Mouse (Mus musculus): ENCODE measurements around the gene Tmem209. TPM values are rescaled to one million over a fixed set of nuclear protein-coding genes. Genes with fewer than 3 reads are reported as not detected.

Gene Tmem209
- polyA plus RNA-seq, 1 experiment from 2014 or later, result 31.0 TPM

GRCm38 (mm10) chr6:30551193-30551515, 41.6 kb upstream of the Tmem209 start:
- Histone ChIP-seq H3K27ac (replicated peaks; ENCODE audit: low read depth, low read length) (peak overlapping the region; percentile 93), H3K9me3 (ENCODE audit: control insufficient read depth, low read length) (no peaks in the 10 kb centered on the region), H3K4me3 (ENCODE audit: low read depth, low read length) (no peak overlapping the region), H3K9ac (ENCODE audit: low read depth, low read length) (no peak overlapping the region), H3K27me3 (replicated peaks; ENCODE audit: control insufficient read depth, insufficient read depth, low read length) (no peaks in the 10 kb centered on the region), H3K4me1 (ENCODE audit: control insufficient read depth, insufficient read depth, low read length) (peaks cover 61% of the 10 kb centered on the region), H3K4me2 (ENCODE audit: low read depth, low read length) (no peak overlapping the region), H3K36me3 (ENCODE audit: control insufficient read depth, insufficient read depth, low read length) (no peaks in the 10 kb centered on the region)
- ATAC-seq (ENCODE audit: low read depth) (no peak), DNase-seq (ENCODE audit: low spot score) (no peak)

GRCm38 (mm10) chr6:30550496-30551192, 41.1 kb upstream of the Tmem209 start:
- H3K4me3 ChIP-seq (ENCODE audit: low read depth, low read length), result no peak overlapping the region
- H3K4me2 ChIP-seq (ENCODE audit: low read depth, low read length), result no peak overlapping the region
- H3K27ac ChIP-seq (replicated peaks; ENCODE audit: low read depth, low read length), result peak overlapping the region; percentile 93
- ATAC-seq (ENCODE audit: low read depth) (no peak), DNase-seq (ENCODE audit: low spot score) (no peak)
- H3K9ac ChIP-seq (ENCODE audit: low read depth, low read length), result no peak overlapping the region
- H3K4me1 ChIP-seq (ENCODE audit: control insufficient read depth, insufficient read depth, low read length), result peaks cover 61% of the 10 kb centered on the region
- H3K9me3 ChIP-seq (ENCODE audit: control insufficient read depth, low read length), result no peaks in the 10 kb centered on the region
- 58% methylated on average over 7 of the region's 7 CpGs for WGBS
- H3K27me3 ChIP-seq (replicated peaks; ENCODE audit: control insufficient read depth, insufficient read depth, low read length), result no peaks in the 10 kb centered on the region
- H3K36me3 ChIP-seq (ENCODE audit: control insufficient read depth, insufficient read depth, low read length), result no peaks in the 10 kb centered on the region

- DNase-seq (ENCODE audit: low spot score), result peak; percentile 93
Measured at GRCm38 (mm10) chr6:30549231-30549761, 39.7 kb upstream of the Tmem209 start.

GRCm38 (mm10) chr6:30547656-30548306, 38.2 kb upstream of the Tmem209 start:
- peak overlapping the region; percentile 93 for H3K27ac ChIP-seq (replicated peaks; ENCODE audit: low read depth, low read length)
- H3K4me2 ChIP-seq (ENCODE audit: low read depth, low read length), result peak overlapping the region; percentile 55
- peaks cover 73% of the 10 kb centered on the region for H3K4me1 ChIP-seq (ENCODE audit: control insufficient read depth, insufficient read depth, low read length)
- DNase-seq (ENCODE audit: low spot score), result no peak
- no peaks in the 10 kb centered on the region for H3K36me3 ChIP-seq (ENCODE audit: control insufficient read depth, insufficient read depth, low read length)
- H3K27me3 ChIP-seq (replicated peaks; ENCODE audit: control insufficient read depth, insufficient read depth, low read length), result no peaks in the 10 kb centered on the region
- ATAC-seq (ENCODE audit: low read depth), result no peak
- 21% methylated on average over 9 of the region's 9 CpGs for WGBS
- peak overlapping the region; percentile 46; the same call in 1 of the 2 replicates for H3K9ac ChIP-seq (ENCODE audit: low read depth, low read length)
- H3K9me3 ChIP-seq (ENCODE audit: control insufficient read depth, low read length), result no peaks in the 10 kb centered on the region
- peak overlapping the region; percentile 24; the same call in 1 of the 2 replicates for H3K4me3 ChIP-seq (ENCODE audit: low read depth, low read length)

More at GRCm38 (mm10) chr6:30549231-30549761, 39.7 kb upstream of the Tmem209 start:
- H3K9me3 ChIP-seq (ENCODE audit: control insufficient read depth, low read length), result no peaks in the 10 kb centered on the region
- H3K36me3 ChIP-seq (ENCODE audit: control insufficient read depth, insufficient read depth, low read length), result no peaks in the 10 kb centered on the region
- H3K27me3 ChIP-seq (replicated peaks; ENCODE audit: control insufficient read depth, insufficient read depth, low read length), result no peaks in the 10 kb centered on the region
- H3K4me3 ChIP-seq (ENCODE audit: low read depth, low read length), result no peak overlapping the region
- peak overlapping the region; percentile 36; the same call in 1 of the 2 replicates for H3K9ac ChIP-seq (ENCODE audit: low read depth, low read length)
- ATAC-seq (ENCODE audit: low read depth), result peak; percentile 72
- H3K27ac ChIP-seq (replicated peaks; ENCODE audit: low read depth, low read length), result peak overlapping the region; percentile 93
- 6% methylated on average over 15 of the region's 15 CpGs for WGBS
- H3K4me2 ChIP-seq (ENCODE audit: low read depth, low read length), result peak overlapping the region; percentile 40
- peaks cover 63% of the 10 kb centered on the region for H3K4me1 ChIP-seq (ENCODE audit: control insufficient read depth, insufficient read depth, low read length)

- Histone ChIP-seq H3K9ac (ENCODE audit: low read depth, low read length) (peak overlapping the region; percentile 46), H3K27ac (replicated peaks; ENCODE audit: low read depth, low read length) (peak overlapping the region; percentile 93), H3K9me3 (ENCODE audit: control insufficient read depth, low read length) (no peaks in the 10 kb centered on the region), H3K4me2 (ENCODE audit: low read depth, low read length) (peak overlapping the region; percentile 55), H3K36me3 (ENCODE audit: control insufficient read depth, insufficient read depth, low read length) (no peaks in the 10 kb centered on the region), H3K4me3 (ENCODE audit: low read depth, low read length) (peak overlapping the region; percentile 24), H3K27me3 (replicated peaks; ENCODE audit: control insufficient read depth, insufficient read depth, low read length) (no peaks in the 10 kb centered on the region), H3K4me1 (ENCODE audit: control insufficient read depth, insufficient read depth, low read length) (peaks cover 72% of the 10 kb centered on the region)
- WGBS, result under 1% methylated on average over 17 of the region's 17 CpGs
- DNase-seq (ENCODE audit: low spot score), result peak; percentile 90
- peak; percentile 30; the same call in 1 of the 2 replicates for ATAC-seq (ENCODE audit: low read depth)
Measured at GRCm38 (mm10) chr6:30547274-30547645, 37.7 kb upstream of the Tmem209 start.

- 15% methylated on average over 17 of the region's 17 CpGs for WGBS
- H3K4me3 ChIP-seq (ENCODE audit: low read depth, low read length), result peak overlapping the region; percentile 24
- ATAC-seq (ENCODE audit: low read depth), result peak; percentile 17; the same call in 1 of the 2 replicates
Measured at GRCm38 (mm10) chr6:30546571-30547273, 37.1 kb upstream of the Tmem209 start.

GRCm38 (mm10) chr6:30545689-30546088, 36.1 kb upstream of the Tmem209 start:
- Histone ChIP-seq H3K4me3 (ENCODE audit: low read depth, low read length) (no peak overlapping the region), H3K9me3 (ENCODE audit: control insufficient read depth, low read length) (no peaks in the 10 kb centered on the region), H3K27me3 (replicated peaks; ENCODE audit: control insufficient read depth, insufficient read depth, low read length) (no peaks in the 10 kb centered on the region), H3K27ac (replicated peaks; ENCODE audit: low read depth, low read length) (peak overlapping the region; percentile 93; the same call in 1 of the 2 replicates), H3K36me3 (ENCODE audit: control insufficient read depth, insufficient read depth, low read length) (no peaks in the 10 kb centered on the region), H3K9ac (ENCODE audit: low read depth, low read length) (no peak overlapping the region), H3K4me2 (ENCODE audit: low read depth, low read length) (no peak overlapping the region), H3K4me1 (ENCODE audit: control insufficient read depth, insufficient read depth, low read length) (peaks cover 63% of the 10 kb centered on the region)
- DNase-seq (ENCODE audit: low spot score), result no peak
- no peak for ATAC-seq (ENCODE audit: low read depth)
- 69% methylated on average over 7 of the region's 7 CpGs for WGBS

More at GRCm38 (mm10) chr6:30546571-30547273, 37.1 kb upstream of the Tmem209 start:
- H3K27ac ChIP-seq (replicated peaks; ENCODE audit: low read depth, low read length), result peak overlapping the region; percentile 93
- no peaks in the 10 kb centered on the region for H3K9me3 ChIP-seq (ENCODE audit: control insufficient read depth, low read length)
- H3K4me2 ChIP-seq (ENCODE audit: low read depth, low read length), result peak overlapping the region; percentile 55
- H3K9ac ChIP-seq (ENCODE audit: low read depth, low read length), result peak overlapping the region; percentile 46
- no peaks in the 10 kb centered on the region for H3K36me3 ChIP-seq (ENCODE audit: control insufficient read depth, insufficient read depth, low read length)
- peak; percentile 65 for DNase-seq (ENCODE audit: low spot score)
- H3K27me3 ChIP-seq (replicated peaks; ENCODE audit: control insufficient read depth, insufficient read depth, low read length), result no peaks in the 10 kb centered on the region
- peaks cover 67% of the 10 kb centered on the region for H3K4me1 ChIP-seq (ENCODE audit: control insufficient read depth, insufficient read depth, low read length)

GRCm38 (mm10) chr6:30543851-30544250, 34.3 kb upstream of the Tmem209 start:
- H3K27ac ChIP-seq (replicated peaks; ENCODE audit: low read depth, low read length), result peak overlapping the region; percentile 76; the same call in 1 of the 2 replicates

More at GRCm38 (mm10) chr6:30543851-30544250, 34.3 kb upstream of the Tmem209 start:
- ATAC-seq (ENCODE audit: low read depth) (no peak), DNase-seq (ENCODE audit: low spot score) (no peak)
- Histone ChIP-seq H3K27me3 (replicated peaks; ENCODE audit: control insufficient read depth, insufficient read depth, low read length) (no peaks in the 10 kb centered on the region), H3K9me3 (ENCODE audit: control insufficient read depth, low read length) (no peaks in the 10 kb centered on the region), H3K4me2 (ENCODE audit: low read depth, low read length) (no peak overlapping the region), H3K36me3 (ENCODE audit: control insufficient read depth, insufficient read depth, low read length) (no peaks in the 10 kb centered on the region), H3K4me3 (ENCODE audit: low read depth, low read length) (no peak overlapping the region), H3K4me1 (ENCODE audit: control insufficient read depth, insufficient read depth, low read length) (peaks cover 48% of the 10 kb centered on the region), H3K9ac (ENCODE audit: low read depth, low read length) (no peak overlapping the region)
- WGBS, result 29% methylated on average over 8 of the region's 8 CpGs

All from embryonic facial prominence, embryonic 14.5 days (tissue).